Mouse (Mus musculus) midbrain, embryonic 15.5 days (tissue): Measurements from ENCODE around the gene Pls1. TPM values are rescaled to one million over a fixed set of nuclear protein-coding genes. Genes with fewer than 3 reads are reported as not detected.

ENCODE experiments used
- ATAC-seq: fragments of 200-750 bp; cut with Nextera tagmentation; replicated peaks from 2 replicates; pipeline ENCODE4 v1.8.0; 2017; ENCODE audit warnings: moderate TSS enrichment
- H3K27ac ChIP-seq: fragments of 300-500 bp; sonication (generic); 2 replicates; pipeline ENCODE4 v1.5.1; 2015; ENCODE audit warnings: mild to moderate bottlenecking, inconsistent platforms
- H3K27me3 ChIP-seq: fragments of 300-500 bp; sonication (generic); replicated peaks from 2 replicates; pipeline ENCODE4 v1.6.1; 2015; ENCODE audit warnings: inconsistent platforms
- H3K36me3 ChIP-seq: fragments of 300-500 bp; sonication (generic); replicated peaks from 2 replicates; pipeline ENCODE4 v1.6.1; 2015; ENCODE audit warnings: inconsistent platforms
- H3K4me1 ChIP-seq: fragments of 300-500 bp; sonication (generic); 2 replicates; pipeline ENCODE4 v1.6.1; 2015; ENCODE audit warnings: inconsistent platforms
- H3K4me2 ChIP-seq: fragments of 300-500 bp; sonication (generic); 2 replicates; pipeline ENCODE4 v1.6.1; 2015; ENCODE audit warnings: inconsistent platforms, mild to moderate bottlenecking, moderate library complexity
- H3K4me3 ChIP-seq: fragments of 300-500 bp; sonication (generic); 2 replicates; pipeline ENCODE4 v1.5.1; 2015; ENCODE audit warnings: mild to moderate bottlenecking, inconsistent platforms
- H3K9ac ChIP-seq: fragments of 300-500 bp; sonication (generic); 2 replicates; pipeline ENCODE4 v1.6.1; 2015; ENCODE audit warnings: mild to moderate bottlenecking, inconsistent platforms
- H3K9me3 ChIP-seq: fragments of 300-500 bp; sonication (generic); 2 replicates; pipeline ENCODE4 v1.6.1; 2016; ENCODE audit warnings: inconsistent platforms
- WGBS: fragments of 180-500 bp; shearing (Covaris S2); methylation state at CpG from one replicate; pipeline ENCODE4 v1.1.7; 2015; ENCODE audit warnings: mixed read lengths; 5-methylcytosine and 5-hydroxymethylcytosine counted together
- polyA plus RNA-seq: library from polyadenylated mRNA; unstranded; fragments of >200 nt; fragmentation: Nextera tagmentation; extraction: Ambion mirVana; gene quantifications from 2 replicates; pipeline ENCODE4 v1.2.1, GENCODE M21; 2015

Pls1 gene
- polyA plus RNA-seq, 1 experiment from 2014 or later, result 2.6 TPM

- H3K27ac ChIP-seq, result no peak overlapping the region
- H3K9ac ChIP-seq, result no peak overlapping the region
- H3K4me1 ChIP-seq, result no peaks in the 10 kb centered on the region
- no peaks in the 10 kb centered on the region for H3K9me3 ChIP-seq
- H3K36me3 ChIP-seq, result no peaks in the 10 kb centered on the region
- no peak overlapping the region for H3K4me2 ChIP-seq
- H3K4me3 ChIP-seq, result no peak overlapping the region
- ATAC-seq, result no peak
- WGBS, result 75% methylated on average over 3 of the region's 3 CpGs
- no peaks in the 10 kb centered on the region for H3K27me3 ChIP-seq
These were observed 10.3 kb downstream of the Pls1 start for GRCm38 (mm10) chr9:95834799-95835198.

DNA sequence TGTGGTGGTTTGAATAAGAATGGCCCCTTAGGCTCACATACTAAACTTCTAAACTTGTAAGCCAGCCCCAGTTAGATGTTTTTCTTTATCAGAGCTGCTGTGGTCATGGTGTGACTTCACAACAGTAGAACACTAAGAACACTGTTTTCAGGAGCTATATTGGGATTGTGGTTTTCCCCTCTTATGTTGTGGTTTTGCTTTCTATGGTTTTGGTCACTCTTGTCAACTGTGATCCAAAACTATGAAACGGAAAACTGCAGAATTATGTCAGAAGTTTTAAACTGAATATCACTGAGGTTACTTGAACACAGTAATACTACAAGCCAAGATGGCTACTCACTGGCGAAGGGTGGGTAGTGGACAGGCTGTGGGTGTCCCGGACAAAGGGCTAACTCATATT lies 12.4 kb downstream of the Pls1 start:
- no peaks in the 10 kb centered on the region for H3K27me3 ChIP-seq
- no peaks in the 10 kb centered on the region for H3K4me1 ChIP-seq
- no peak overlapping the region for H3K27ac ChIP-seq
- no peak overlapping the region for H3K9ac ChIP-seq
- WGBS, result 92% methylated on average over 3 of the region's 3 CpGs
- ATAC-seq, result no peak
- no peak overlapping the region for H3K4me2 ChIP-seq
- H3K9me3 ChIP-seq, result no peaks in the 10 kb centered on the region
- no peaks in the 10 kb centered on the region for H3K36me3 ChIP-seq
- no peak overlapping the region for H3K4me3 ChIP-seq

- no peaks in the 10 kb centered on the region for H3K27me3 ChIP-seq
- WGBS, result 94% methylated on average over 5 of the region's 5 CpGs
- H3K9me3 ChIP-seq, result no peaks in the 10 kb centered on the region
- no peak overlapping the region for H3K27ac ChIP-seq
- H3K4me1 ChIP-seq, result no peaks in the 10 kb centered on the region
- H3K9ac ChIP-seq, result no peak overlapping the region
- no peak overlapping the region for H3K4me2 ChIP-seq
- H3K4me3 ChIP-seq, result no peak overlapping the region
- no peak for ATAC-seq
- no peaks in the 10 kb centered on the region for H3K36me3 ChIP-seq
These were observed 17.5 kb downstream of the Pls1 start for GRCm38 (mm10) chr9:95827565-95827964.

DNA sequence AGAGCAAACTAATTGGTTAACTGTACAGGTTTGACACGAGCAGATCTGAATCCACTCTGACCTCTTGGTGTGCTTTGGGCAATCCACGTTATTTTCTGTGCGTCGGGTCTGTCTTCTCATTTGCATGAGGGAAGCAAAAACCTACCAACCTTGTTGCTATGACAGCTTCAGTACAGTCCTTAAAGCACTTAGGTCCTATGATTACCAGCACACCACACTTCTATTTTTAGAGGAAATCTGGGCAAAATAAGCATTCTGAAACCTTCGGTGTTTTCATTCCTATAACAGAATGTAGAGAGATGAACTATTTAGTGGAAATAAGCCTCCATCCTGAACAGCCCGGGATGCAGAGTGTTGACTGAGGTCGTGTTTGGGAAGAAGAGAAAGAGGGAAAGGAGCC lies 22.6 kb downstream of the Pls1 start:
- H3K4me2 ChIP-seq, result no peak overlapping the region
- H3K9me3 ChIP-seq, result no peaks in the 10 kb centered on the region
- H3K4me1 ChIP-seq, result no peaks in the 10 kb centered on the region
- no peak overlapping the region for H3K27ac ChIP-seq
- no peak overlapping the region for H3K9ac ChIP-seq
- no peak overlapping the region for H3K4me3 ChIP-seq
- no peaks in the 10 kb centered on the region for H3K36me3 ChIP-seq
- WGBS, result 76% methylated on average over 7 of the region's 7 CpGs
- ATAC-seq, result no peak
- no peaks in the 10 kb centered on the region for H3K27me3 ChIP-seq

DNA sequence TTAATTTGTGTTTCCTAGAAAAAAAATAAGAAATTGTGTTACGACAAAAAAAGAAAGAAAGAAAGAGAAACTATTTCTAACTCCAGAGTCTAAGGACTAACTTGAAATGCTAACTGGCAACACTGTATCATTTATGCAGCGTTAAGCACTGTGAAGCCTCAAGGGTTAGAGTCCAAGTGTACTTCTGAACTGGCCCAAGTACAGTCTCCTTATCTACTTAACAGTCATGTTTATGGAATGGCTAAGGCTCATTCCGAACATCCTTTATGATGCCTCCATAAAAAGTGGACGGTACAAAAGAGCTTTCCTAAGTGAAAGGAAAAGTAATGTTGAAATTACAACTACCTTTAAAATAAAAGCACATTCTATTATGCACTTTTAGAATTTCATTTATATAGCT lies 29.4 kb downstream of the Pls1 start:
- H3K9ac ChIP-seq, result no peak overlapping the region
- H3K27ac ChIP-seq, result no peak overlapping the region
- WGBS, result 88% methylated on average over 4 of the region's 4 CpGs
- H3K4me3 ChIP-seq, result no peak overlapping the region
- no peaks in the 10 kb centered on the region for H3K27me3 ChIP-seq
- ATAC-seq, result no peak
- H3K4me1 ChIP-seq, result peaks cover 8% of the 10 kb centered on the region; the same call in 1 of the 2 replicates
- H3K36me3 ChIP-seq, result no peaks in the 10 kb centered on the region
- no peak overlapping the region for H3K4me2 ChIP-seq
- no peaks in the 10 kb centered on the region for H3K9me3 ChIP-seq

DNA sequence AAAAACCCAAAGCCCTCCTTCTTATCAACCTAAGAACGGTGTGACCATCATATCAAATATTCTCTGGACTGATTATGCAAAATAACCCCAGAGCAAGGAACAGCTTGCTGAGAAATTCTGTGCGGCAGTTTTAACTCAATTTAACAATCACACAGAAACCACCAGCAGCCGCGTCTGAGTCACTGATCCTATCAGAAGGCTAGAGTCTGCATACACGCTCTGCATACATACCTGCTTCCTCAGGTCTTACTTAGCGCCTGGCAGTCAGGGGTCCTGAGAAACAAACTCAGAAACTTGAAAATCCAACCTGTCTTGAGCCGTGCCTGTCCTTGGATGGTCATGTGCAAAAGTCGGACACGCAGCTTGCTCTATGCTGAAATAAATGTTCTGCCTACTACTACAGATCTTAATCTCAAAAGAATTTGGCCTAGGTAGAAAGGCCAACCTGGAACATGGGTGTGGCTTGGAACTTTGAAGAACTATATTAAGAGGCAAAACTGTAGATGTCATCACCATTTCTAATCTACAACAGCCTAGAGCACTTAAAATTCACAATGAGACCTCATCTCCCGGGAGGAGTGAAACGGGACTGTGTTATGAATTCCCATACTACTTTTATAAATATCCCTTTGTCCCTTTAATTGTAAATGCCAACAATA lies 30.0 kb downstream of the Pls1 start:
- Histone ChIP-seq H3K27ac (no peak overlapping the region), H3K9me3 (no peaks in the 10 kb centered on the region), H3K4me3 (no peak overlapping the region), H3K9ac (no peak overlapping the region), H3K27me3 (no peaks in the 10 kb centered on the region), H3K4me2 (no peak overlapping the region), H3K36me3 (no peaks in the 10 kb centered on the region), H3K4me1 (peaks cover 8% of the 10 kb centered on the region; the same call in 1 of the 2 replicates)
- 67% methylated on average over 11 of the region's 11 CpGs for WGBS
- no peak for ATAC-seq

GRCm38 (mm10) chr9:95813721-95814531 lies 31.2 kb downstream of the Pls1 start:
- no peak overlapping the region for H3K9ac ChIP-seq
- no peaks in the 10 kb centered on the region for H3K9me3 ChIP-seq
- no peak overlapping the region for H3K4me2 ChIP-seq
- peak; percentile 65; the same call in 1 of the 2 replicates for ATAC-seq
- no peak overlapping the region for H3K4me3 ChIP-seq
- H3K27ac ChIP-seq, result 0 out of 2 replicates have a peak overlapping the region, but pooled peaks have one; percentile 18
- H3K36me3 ChIP-seq, result no peaks in the 10 kb centered on the region
- WGBS, result 22% methylated on average over 20 of the region's 20 CpGs
- H3K27me3 ChIP-seq, result no peaks in the 10 kb centered on the region
- peaks cover 8% of the 10 kb centered on the region; the same call in 1 of the 2 replicates for H3K4me1 ChIP-seq

GRCm38 (mm10) chr9:95811817-95812216 lies 33.3 kb downstream of the Pls1 start:
- Histone ChIP-seq H3K4me1 (peaks cover 8% of the 10 kb centered on the region; the same call in 1 of the 2 replicates), H3K9me3 (no peaks in the 10 kb centered on the region), H3K4me2 (no peak overlapping the region), H3K27me3 (no peaks in the 10 kb centered on the region), H3K36me3 (no peaks in the 10 kb centered on the region), H3K27ac (no peak overlapping the region), H3K9ac (no peak overlapping the region), H3K4me3 (no peak overlapping the region)
- ATAC-seq, result no peak
- WGBS, result 98% methylated on average over 4 of the region's 4 CpGs

DNA sequence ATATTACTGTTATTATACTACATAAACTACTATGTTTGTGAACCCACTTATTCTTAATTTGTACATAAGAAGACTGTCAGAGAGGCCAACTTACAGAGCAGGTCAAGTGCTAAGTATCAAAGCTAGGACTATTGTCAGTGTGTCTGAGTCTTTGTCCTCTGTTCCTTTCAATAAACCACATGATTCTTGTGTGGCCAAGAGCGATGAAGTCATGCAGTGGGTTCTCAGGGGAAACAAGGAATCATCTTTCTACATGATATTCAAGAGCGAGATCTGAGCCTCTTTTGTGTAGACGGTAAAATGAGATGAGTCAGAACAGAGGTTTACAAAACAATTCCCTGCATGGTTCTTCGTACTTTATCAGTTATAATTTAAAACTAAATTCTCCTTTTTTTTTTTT lies 35.5 kb downstream of the Pls1 start:
- H3K4me1 ChIP-seq, result peaks cover 8% of the 10 kb centered on the region; the same call in 1 of the 2 replicates

DNA sequence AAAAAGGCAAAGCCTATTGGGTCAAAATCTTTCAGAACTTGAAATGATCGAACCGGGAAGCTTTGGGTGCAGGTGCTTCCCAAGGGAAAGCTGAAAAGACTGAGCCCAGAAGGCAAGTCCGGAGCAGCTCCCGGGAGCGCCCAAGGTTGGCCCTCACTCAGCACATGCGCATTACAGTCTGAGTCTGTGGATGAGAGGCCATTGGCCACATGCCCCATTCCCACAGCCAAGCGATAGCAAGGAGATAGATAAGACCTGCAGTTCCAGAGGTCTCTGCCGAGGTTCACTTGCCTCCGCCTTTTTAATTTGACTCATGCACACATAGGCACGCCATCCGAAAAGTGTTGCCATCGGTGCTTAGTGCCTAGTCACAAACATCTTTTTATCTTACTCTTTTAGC lies 39.7 kb downstream of the Pls1 start:
- no peak overlapping the region for H3K4me3 ChIP-seq
- ATAC-seq, result no peak
- 91% methylated on average over 12 of the region's 12 CpGs for WGBS

More for the DNA sequence above, 35.5 kb downstream of the Pls1 start:
- no peaks in the 10 kb centered on the region for H3K36me3 ChIP-seq
- no peaks in the 10 kb centered on the region for H3K9me3 ChIP-seq
- H3K4me2 ChIP-seq, result no peak overlapping the region
- no peak for ATAC-seq
- no peak overlapping the region for H3K27ac ChIP-seq
- WGBS, result 74% methylated on average over 4 of the region's 4 CpGs
- no peak overlapping the region for H3K9ac ChIP-seq
- H3K4me3 ChIP-seq, result no peak overlapping the region
- H3K27me3 ChIP-seq, result no peaks in the 10 kb centered on the region

DNA sequence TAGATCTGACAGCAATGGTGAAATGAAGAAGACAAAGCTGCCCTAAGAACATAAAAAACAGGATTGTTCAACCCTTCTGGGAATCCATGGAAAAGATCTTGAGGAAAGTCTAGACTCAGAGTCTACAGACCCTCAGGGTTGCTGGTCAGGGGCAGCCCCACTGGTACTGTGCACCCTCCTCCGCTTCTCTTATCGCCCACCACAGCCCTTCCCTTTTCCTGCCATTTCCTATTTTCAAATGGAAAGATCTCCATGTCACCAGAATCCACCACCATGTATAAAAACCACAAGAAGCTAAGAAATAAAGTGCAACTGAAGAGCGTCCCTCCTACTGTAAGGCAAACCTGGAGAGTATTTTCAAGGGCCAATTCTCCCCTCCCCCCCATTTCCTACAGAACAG lies 41.3 kb downstream of the Pls1 start:
- Histone ChIP-seq H3K4me3 (no peak overlapping the region), H3K4me1 (no peaks in the 10 kb centered on the region), H3K27me3 (no peaks in the 10 kb centered on the region), H3K27ac (no peak overlapping the region), H3K4me2 (no peak overlapping the region), H3K9ac (no peak overlapping the region), H3K36me3 (no peaks in the 10 kb centered on the region), H3K9me3 (no peaks in the 10 kb centered on the region)
- ATAC-seq, result no peak
- WGBS, result 90% methylated on average over 3 of the region's 3 CpGs

More for the DNA sequence above, 39.7 kb downstream of the Pls1 start:
- H3K4me2 ChIP-seq, result no peak overlapping the region
- H3K9ac ChIP-seq, result no peak overlapping the region
- H3K4me1 ChIP-seq, result no peaks in the 10 kb centered on the region
- no peaks in the 10 kb centered on the region for H3K9me3 ChIP-seq
- H3K27ac ChIP-seq, result no peak overlapping the region
- H3K27me3 ChIP-seq, result no peaks in the 10 kb centered on the region
- no peaks in the 10 kb centered on the region for H3K36me3 ChIP-seq

DNA sequence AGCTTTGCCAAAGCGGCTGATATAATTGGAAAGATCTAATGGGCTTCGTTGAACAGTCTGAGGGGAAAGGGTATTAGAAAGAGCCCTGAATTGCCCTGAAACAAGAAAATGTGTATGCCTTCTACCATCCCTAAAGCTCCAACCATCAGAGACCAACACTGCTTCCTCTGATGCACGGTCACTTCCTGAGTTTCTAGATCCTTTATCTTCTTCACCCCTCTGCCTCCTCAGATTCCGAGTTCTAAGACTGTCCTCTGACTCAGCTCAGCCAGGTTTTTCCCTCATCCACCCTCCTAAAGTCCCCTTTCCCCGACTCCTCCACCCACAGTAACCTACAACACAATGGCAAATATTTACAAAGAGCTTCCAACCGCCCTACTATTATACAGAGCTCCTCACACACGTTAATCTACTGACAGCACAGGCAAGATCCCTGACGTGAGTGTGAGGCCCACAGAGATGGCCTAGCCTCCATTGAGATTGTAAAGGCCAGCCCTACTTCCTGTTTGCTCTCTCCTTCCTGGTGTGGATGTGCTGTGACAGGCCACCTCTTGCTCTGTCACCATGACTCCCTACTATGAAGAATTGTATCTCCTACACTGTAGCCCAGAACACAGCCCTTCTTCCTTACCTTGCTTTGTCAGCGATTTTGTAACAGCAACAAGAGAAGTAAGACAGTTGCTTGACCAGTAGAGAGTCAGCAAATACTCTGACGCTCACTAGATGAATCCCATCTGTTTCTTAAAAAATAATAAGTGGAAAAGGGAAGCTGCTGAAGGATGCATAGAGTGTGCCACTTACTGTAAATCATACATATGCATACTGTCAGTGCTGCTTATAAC lies 43.3 kb downstream of the Pls1 start:
- Histone ChIP-seq H3K4me3 (no peak overlapping the region), H3K27me3 (no peaks in the 10 kb centered on the region), H3K9me3 (no peaks in the 10 kb centered on the region), H3K27ac (no peak overlapping the region), H3K36me3 (no peaks in the 10 kb centered on the region), H3K9ac (no peak overlapping the region), H3K4me1 (no peaks in the 10 kb centered on the region), H3K4me2 (no peak overlapping the region)
- no peak for ATAC-seq
- WGBS, result 66% methylated on average over 10 of the region's 10 CpGs
